Mouse (Mus musculus): ENCODE measurements around the gene Sema6d.

DNA sequence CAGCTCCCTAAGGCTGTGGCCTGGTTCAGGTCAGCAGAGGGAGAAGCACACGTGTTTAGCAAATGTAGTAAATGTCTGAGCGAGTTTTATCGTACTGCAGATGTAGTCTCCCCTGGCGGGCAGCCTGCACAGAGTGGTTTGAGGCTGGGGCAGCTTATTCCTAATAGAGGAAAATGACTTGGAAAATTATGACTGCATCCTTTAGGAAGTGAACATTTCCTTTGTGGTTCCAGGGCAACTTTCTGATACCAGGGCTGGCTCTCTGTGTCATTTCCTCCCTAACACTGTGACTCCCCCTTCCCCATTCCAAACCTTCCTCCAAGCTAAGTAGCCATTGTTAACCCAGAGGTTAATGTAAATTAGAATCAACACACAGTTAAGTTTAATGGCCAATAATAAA lies 527.0 kb downstream of the Sema6d start:
- TF ChIP-seq CTCF (conservative IDR thresholded peaks at IDR 0.05; ENCODE audit: insufficient read depth, insufficient read length, low read depth, low read length) (no peak), POLR2A (IDR thresholded peaks at IDR 0.05; ENCODE audit: low read depth, low read length) (no peak)
